ENCODE assay signal across 9 mouse cellular contexts in genomic region chr5:146299520-146299870, GRCm38 (mm10).
DNase-seq lines count a peak whose midpoint lies in the region; ATAC-seq and TF ChIP-seq lines count a peak whose summit lies in the region.
"Had no signal": no experiment of that assay in that cellular context is flagged by ENCODE, and none has a peak within 500 bp of the region (broad histone marks: within the 10 kb centered on the region; RNA-seq: fewer than 3 reads in every experiment).

No protein-coding gene starts in this region.

- no peak overlapping the region; the same call in 1 of the 2 replicates for H3K27ac ChIP-seq in forebrain, postnatal 0 days (ENCODE audit: low read depth, low read length)
- H3K27ac ChIP-seq in forebrain, embryonic 11.5 days (ENCODE audit: low read depth, low read length), result no peak overlapping the region
- H3K27ac ChIP-seq in midbrain, postnatal 0 days (ENCODE audit: low read depth, low read length), result no peak overlapping the region
- H3K27ac ChIP-seq in midbrain, embryonic 16.5 days (ENCODE audit: low read length), result no peak overlapping the region
- H3K27ac ChIP-seq in neural tube, embryonic 15.5 days (replicated peaks), result no peak overlapping the region
- H3K27ac ChIP-seq: liver, embryonic 14.5 days had no signal

- H3K4me1 ChIP-seq in forebrain, postnatal 0 days (ENCODE audit: insufficient read depth), result no peaks in the 10 kb centered on the region
- H3K4me1 ChIP-seq in forebrain, embryonic 11.5 days (replicated peaks; ENCODE audit: control insufficient read depth, insufficient read depth, low read length), result no peaks in the 10 kb centered on the region
- no peaks in the 10 kb centered on the region for H3K4me1 ChIP-seq in midbrain, postnatal 0 days (ENCODE audit: insufficient read depth, low read length)
- no peaks in the 10 kb centered on the region for H3K4me1 ChIP-seq in midbrain, embryonic 16.5 days (ENCODE audit: control insufficient read depth, insufficient read depth, low read length)
- no peaks in the 10 kb centered on the region for H3K4me1 ChIP-seq in neural tube, embryonic 15.5 days

- DNase-seq in forebrain, postnatal 0 days, result no peak
- DNase-seq in forebrain, embryonic 11.5 days (ENCODE audit: low spot score), result no peak
- peak; percentile 28 for DNase-seq in midbrain, postnatal 0 days (ENCODE audit: low spot score)
- peak; percentile 64 to 72 for DNase-seq in cerebellum, postnatal 10 days
- DNase-seq in layer of hippocampus, postnatal 10 days (ENCODE audit: low spot score in 2 of 2), result peak; percentile 48 to 65
- DNase-seq in embryo, embryonic 10 days (ENCODE audit: low spot score), result no peak

- no peak overlapping the region for H3K4me2 ChIP-seq in forebrain, postnatal 0 days (ENCODE audit: low read depth)
- no peak overlapping the region for H3K4me2 ChIP-seq in forebrain, embryonic 11.5 days (ENCODE audit: low read depth, low read length, severe bottlenecking)
- no peak overlapping the region for H3K4me2 ChIP-seq in midbrain, postnatal 0 days (ENCODE audit: low read depth, low read length, poor library complexity, severe bottlenecking)
- H3K4me2 ChIP-seq in midbrain, embryonic 16.5 days (ENCODE audit: low read length), result no peak overlapping the region
- H3K4me2 ChIP-seq in neural tube, embryonic 15.5 days, result no peak overlapping the region

- peaks cover 43% of the 10 kb centered on the region for H3K36me3 ChIP-seq in forebrain, postnatal 0 days (ENCODE audit: insufficient read depth)
- H3K36me3 ChIP-seq in forebrain, embryonic 11.5 days (ENCODE audit: control insufficient read depth, insufficient read depth, low read length), result no peaks in the 10 kb centered on the region; the same call in 1 of the 2 replicates
- H3K36me3 ChIP-seq in midbrain, postnatal 0 days (ENCODE audit: insufficient read depth, low read length), result peaks cover 25% of the 10 kb centered on the region
- H3K36me3 ChIP-seq in midbrain, embryonic 16.5 days (ENCODE audit: control insufficient read depth, insufficient read depth, low read length), result peaks cover 15% of the 10 kb centered on the region
- H3K36me3 ChIP-seq in neural tube, embryonic 15.5 days, result peaks cover 50% of the 10 kb centered on the region

- 74% methylated on average over 8 of the region's 8 CpGs for WGBS in forebrain, postnatal 0 days
- WGBS in forebrain, embryonic 11.5 days, result 95% methylated on average over 8 of the region's 8 CpGs
- WGBS in midbrain, postnatal 0 days, result 68% methylated on average over 8 of the region's 8 CpGs
- 87% methylated on average over 8 of the region's 8 CpGs for WGBS in midbrain, embryonic 16.5 days
- 77% methylated on average over 8 of the region's 8 CpGs for WGBS in neural tube, embryonic 15.5 days

- no peaks in the 10 kb centered on the region for H3K9me3 ChIP-seq in forebrain, postnatal 0 days (ENCODE audit: low read length)
- H3K9me3 ChIP-seq in forebrain, embryonic 11.5 days (ENCODE audit: control insufficient read depth, low read length), result no peaks in the 10 kb centered on the region
- H3K9me3 ChIP-seq in midbrain, postnatal 0 days (ENCODE audit: low read length), result no peaks in the 10 kb centered on the region
- H3K9me3 ChIP-seq in midbrain, embryonic 16.5 days (replicated peaks; ENCODE audit: control insufficient read depth, low read length, poor library complexity, severe bottlenecking), result no peaks in the 10 kb centered on the region
- H3K9me3 ChIP-seq in neural tube, embryonic 15.5 days (replicated peaks), result no peaks in the 10 kb centered on the region

- 0 out of 2 replicates have a peak, but pooled peaks have one; percentile 3 for ATAC-seq in forebrain, postnatal 0 days
- ATAC-seq in forebrain, embryonic 11.5 days (replicated peaks; ENCODE audit: low FRiP score), result no peak
- no peak for ATAC-seq in midbrain, postnatal 0 days (ENCODE audit: low FRiP score)
- ATAC-seq in midbrain, embryonic 16.5 days, result no peak
- no peak for ATAC-seq in neural tube, embryonic 15.5 days (ENCODE audit: low FRiP score)

- no peak overlapping the region for H3K9ac ChIP-seq in forebrain, postnatal 0 days
- H3K9ac ChIP-seq in forebrain, embryonic 11.5 days (ENCODE audit: low read length), result no peak overlapping the region
- no peak overlapping the region for H3K9ac ChIP-seq in midbrain, postnatal 0 days (replicated peaks; ENCODE audit: low read length, poor library complexity, severe bottlenecking)
- no peak overlapping the region for H3K9ac ChIP-seq in midbrain, embryonic 16.5 days (ENCODE audit: low read depth, low read length)
- no peak overlapping the region for H3K9ac ChIP-seq in neural tube, embryonic 15.5 days (replicated peaks)
- H3K9ac ChIP-seq: liver, embryonic 14.5 days had no signal

- H3K27me3 ChIP-seq in forebrain, postnatal 0 days (ENCODE audit: insufficient read depth, low read length), result no peaks in the 10 kb centered on the region
- H3K27me3 ChIP-seq in forebrain, embryonic 11.5 days (ENCODE audit: control insufficient read depth, insufficient read depth, low read length), result no peaks in the 10 kb centered on the region
- H3K27me3 ChIP-seq in midbrain, postnatal 0 days (ENCODE audit: insufficient read depth, low read length), result no peaks in the 10 kb centered on the region
- H3K27me3 ChIP-seq in midbrain, embryonic 16.5 days (ENCODE audit: control insufficient read depth, insufficient read depth, low read depth, low read length), result no peaks in the 10 kb centered on the region
- H3K27me3 ChIP-seq in neural tube, embryonic 15.5 days (replicated peaks), result no peaks in the 10 kb centered on the region

- no peak for TF ChIP-seq CTCF in forebrain, postnatal 0 days (IDR thresholded peaks at IDR 0.05; ENCODE audit: low read depth)
- TF ChIP-seq CTCF in midbrain, postnatal 0 days (IDR thresholded peaks at IDR 0.05), result no peak

- H3K4me3 ChIP-seq in forebrain, postnatal 0 days (ENCODE audit: low read depth, low read length), result no peak overlapping the region
- no peak overlapping the region for H3K4me3 ChIP-seq in forebrain, embryonic 11.5 days (ENCODE audit: low read depth, low read length)
- H3K4me3 ChIP-seq in midbrain, postnatal 0 days (ENCODE audit: low read depth, low read length), result no peak overlapping the region
- H3K4me3 ChIP-seq in midbrain, embryonic 16.5 days (ENCODE audit: low read depth, low read length), result no peak overlapping the region
- no peak overlapping the region for H3K4me3 ChIP-seq in neural tube, embryonic 15.5 days (replicated peaks)

Comparison
In these comparisons a context has a peak if more than half of its experiments do, and no peak if none do; other contexts are left out.
1. DNase-seq: peak in midbrain, postnatal 0 days (single experiment), cerebellum, postnatal 10 days (2 of 2) and layer of hippocampus, postnatal 10 days (2 of 2); none in forebrain, postnatal 0 days (single experiment), forebrain, embryonic 11.5 days (single experiment) and embryo, embryonic 10 days (single experiment).